Mouse (Mus musculus) stomach, embryonic 16.5 days (tissue): Measurements from ENCODE around the gene Ctdsp1. TPM values are rescaled to one million over a fixed set of nuclear protein-coding genes. Genes with fewer than 3 reads are reported as not detected.
A peak's percentile ranks its signal among the peaks of the same experiment; 100 is the strongest.

ENCODE experiments used
- microRNA counts: library from miRNA; unstranded; fragments of <30 nt; microRNA quantifications from one replicate; lab custom pipeline; 2016
- microRNA-seq: library from miRNA; unstranded; fragments of <30 nt; microRNA quantifications from one replicate; pipeline ENCODE4, GENCODE M21; 2016
- polyA plus RNA-seq: library from polyadenylated mRNA; unstranded; fragments of >200 nt; fragmentation: Nextera tagmentation; extraction: Ambion mirVana; gene quantifications from 2 replicates; pipeline ENCODE4 v1.2.1, GENCODE M21; 2015

Gene Ctdsp1
- polyA plus RNA-seq, 1 experiment from 2014 or later: 88.9 TPM

MicroRNA genes within 50 kb of the gene (microRNA counts, 519-probe panel; counts per million panel counts)
- microRNA mmu-miR-26b (lab: Ali Mortazavi, UCI): 3,348 counts per million, percentile 77 among the panel's probes with 10 or more counts

Small RNAs within 50 kb of the gene (microRNA-seq; reads per million reads assigned to microRNA genes)
- gene Mir26b: 40,456 reads per million, percentile 99 among the genes with 10 or more reads in this experiment

Other genes with a start within 250 kb of the Ctdsp1 start
- 0.52 and 0.94 TPM in 2 replicates for gene Cxcr2, start 237.5 kb upstream of the Ctdsp1 start, polyA plus RNA-seq
- gene Cxcr1, start 196.9 kb upstream of the Ctdsp1 start, polyA plus RNA-seq: not detected in 2 replicates
- gene Arpc2, start 155.4 kb upstream of the Ctdsp1 start, polyA plus RNA-seq: 544 and 546 TPM in 2 replicates
- gene Gpbar1, start 113.0 kb upstream of the Ctdsp1 start, polyA plus RNA-seq: 1.0 and 1.2 TPM in 2 replicates
- 227 and 252 TPM in 2 replicates for gene Aamp, start 106.8 kb upstream of the Ctdsp1 start, polyA plus RNA-seq
- gene Pnkd, start 106.6 kb upstream of the Ctdsp1 start, polyA plus RNA-seq: 108 and 119 TPM in 2 replicates
- 105 and 150 TPM in 2 replicates for gene Tmbim1, start 85.9 kb upstream of the Ctdsp1 start, polyA plus RNA-seq
- gene Catip, start 29.4 kb upstream of the Ctdsp1 start, polyA plus RNA-seq: 0.66 and 0.77 TPM in 2 replicates
- 7.7 and 8.7 TPM in 2 replicates for gene Slc11a1, start 16.3 kb upstream of the Ctdsp1 start, polyA plus RNA-seq
- 29.1 and 29.8 TPM in 2 replicates for gene Vil1, start 17.9 kb downstream of the Ctdsp1 start, polyA plus RNA-seq
- gene Cnot9, start 114.5 kb downstream of the Ctdsp1 start, polyA plus RNA-seq: 45.8 and 46.3 TPM in 2 replicates
- gene Plcd4, start 151.4 kb downstream of the Ctdsp1 start, polyA plus RNA-seq: 0.25 and 0.93 TPM in 2 replicates
- 26.4 and 27.0 TPM in 2 replicates for gene Usp37, start 152.8 kb downstream of the Ctdsp1 start, polyA plus RNA-seq
- 5.0 and 5.3 TPM in 2 replicates for gene Zfp142, start 196.7 kb downstream of the Ctdsp1 start, polyA plus RNA-seq
- gene Bcs1l, start 196.8 kb downstream of the Ctdsp1 start, polyA plus RNA-seq: 17.0 and 17.2 TPM in 2 replicates
- 32.1 and 33.2 TPM in 2 replicates for gene Rnf25, start 209.9 kb downstream of the Ctdsp1 start, polyA plus RNA-seq
- 5.2 and 5.4 TPM in 2 replicates for gene Stk36, start 209.9 kb downstream of the Ctdsp1 start, polyA plus RNA-seq